Mouse (Mus musculus) right cerebral cortex, postnatal 25 days (tissue): ENCODE data around the gene Hist1h2ad.
"Not testable (repeated sequence)": the region's sequence is repeated elsewhere in the genome, so short reads cannot be mapped to it uniquely, and the experiment has no call there.

ENCODE experiments used
- DNase-seq: peaks from one replicate; pipeline ENCODE4 v3.0.0; 2022

The Hist1h2ad gene

GRCm38 (mm10) chr13:23585442-23586098, 11.4 kb downstream of the Hist1h2ad start:
- DNase-seq, result peak; percentile 59

- no peak for DNase-seq
These were observed 12.1 kb downstream of the Hist1h2ad start for GRCm38 (mm10) chr13:23586099-23586939.

- no peak for DNase-seq
These were observed 12.7 kb downstream of the Hist1h2ad start for GRCm38 (mm10) chr13:23586940-23587225.

GRCm38 (mm10) chr13:23591206-23591605, 17.0 kb downstream of the Hist1h2ad start:
- no peak for DNase-seq

- DNase-seq, result not testable (repeated sequence)
These were observed 17.7 kb downstream of the Hist1h2ad start for GRCm38 (mm10) chr13:23591886-23592285.

GRCm38 (mm10) chr13:23592614-23593013, 18.4 kb downstream of the Hist1h2ad start:
- DNase-seq, result no peak

GRCm38 (mm10) chr13:23593051-23593770, 19.0 kb downstream of the Hist1h2ad start:
- no peak for DNase-seq

GRCm38 (mm10) chr13:23595185-23595584, 21.0 kb downstream of the Hist1h2ad start:
- DNase-seq, result no peak

GRCm38 (mm10) chr13:23595622-23596372, 21.6 kb downstream of the Hist1h2ad start:
- DNase-seq, result no peak

- peak; percentile 50 for DNase-seq
These were observed 23.8 kb downstream of the Hist1h2ad start for GRCm38 (mm10) chr13:23597957-23598356.

- DNase-seq, result no peak
These were observed 29.1 kb downstream of the Hist1h2ad start for GRCm38 (mm10) chr13:23603182-23603699.

GRCm38 (mm10) chr13:23604452-23604851, 30.3 kb downstream of the Hist1h2ad start:
- no peak for DNase-seq

GRCm38 (mm10) chr13:23605052-23605451, 30.9 kb downstream of the Hist1h2ad start:
- no peak for DNase-seq

GRCm38 (mm10) chr13:23609209-23609608, 35.0 kb downstream of the Hist1h2ad start:
- no peak for DNase-seq

- no peak for DNase-seq
These were observed 35.7 kb downstream of the Hist1h2ad start for GRCm38 (mm10) chr13:23609844-23610243.

GRCm38 (mm10) chr13:23610393-23610792, 36.2 kb downstream of the Hist1h2ad start:
- DNase-seq, result no peak

- no peak for DNase-seq
These were observed 37.5 kb downstream of the Hist1h2ad start for GRCm38 (mm10) chr13:23611638-23612037.

GRCm38 (mm10) chr13:23620056-23620732, 46.0 kb downstream of the Hist1h2ad start:
- no peak for DNase-seq

- peak; percentile 72 for DNase-seq
These were observed 46.8 kb downstream of the Hist1h2ad start, which contains the start of gene Hist1h2be for GRCm38 (mm10) chr13:23620733-23621531. Hist1h2be (minus strand) TSS chr13:23621124.

- peak; percentile 59 for DNase-seq
These were observed 47.5 kb downstream of the Hist1h2ad start for GRCm38 (mm10) chr13:23621532-23622174.
